Mouse (Mus musculus): Measurements from ENCODE around the gene Stat5b.

The Stat5b gene

GRCm38 (mm10) chr11:100811132-100811531 lies 39.4 kb downstream of the Stat5b start:
- DNase-seq (ENCODE audit: low spot score): no peak

DNA sequence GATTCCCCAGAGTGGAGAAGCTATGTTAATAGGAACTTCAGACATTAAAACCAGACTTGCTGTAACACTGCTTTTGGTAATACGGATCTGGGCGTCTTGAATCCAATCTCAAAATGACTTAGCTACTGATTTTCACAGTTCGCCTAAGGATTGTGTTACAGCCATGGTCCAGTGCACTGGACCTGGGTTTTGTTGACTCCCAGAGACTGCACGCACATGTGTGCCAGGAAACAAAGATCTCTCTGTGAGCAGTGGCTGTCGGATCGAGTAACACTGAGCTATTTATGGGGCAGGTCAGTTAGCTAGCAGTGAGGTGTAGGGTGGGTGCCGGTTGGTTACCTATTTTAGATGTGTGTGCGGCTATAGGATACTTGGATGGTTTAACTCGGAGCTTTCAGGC lies 40.0 kb downstream of the Stat5b start:
- DNase-seq (ENCODE audit: low spot score): no peak

- no peak for DNase-seq (ENCODE audit: low spot score)
These were observed 43.9 kb downstream of the Stat5b start for GRCm38 (mm10) chr11:100806380-100807305.

GRCm38 (mm10) chr11:100805535-100805934 lies 45.0 kb downstream of the Stat5b start:
- no peak for DNase-seq (ENCODE audit: low spot score)

GRCm38 (mm10) chr11:100804409-100804808 lies 46.1 kb downstream of the Stat5b start:
- no peak for DNase-seq (ENCODE audit: low spot score)

GRCm38 (mm10) chr11:100799426-100799825 lies 51.1 kb downstream of the Stat5b start:
- DNase-seq (ENCODE audit: low spot score): no peak

DNA sequence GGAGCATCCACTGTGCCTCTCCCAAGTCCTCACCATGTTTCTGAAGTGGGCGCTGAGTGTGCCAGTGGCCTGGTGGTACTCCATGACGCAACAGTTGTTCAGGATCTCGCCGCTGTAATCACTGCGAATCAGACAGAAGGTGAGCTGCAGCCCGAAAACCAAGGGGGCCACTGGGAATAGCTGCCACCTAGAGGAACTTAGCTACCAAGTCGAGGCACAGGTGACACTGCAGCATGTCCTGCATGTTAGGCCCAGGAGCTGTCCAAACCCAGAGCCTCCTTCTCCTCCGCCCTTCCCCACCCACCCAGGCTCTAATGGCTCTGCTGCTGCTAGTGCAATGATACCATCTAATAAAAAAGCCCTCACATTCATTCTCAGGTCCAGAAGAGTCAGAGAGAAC lies 53.9 kb downstream of the Stat5b start:
- no peak for DNase-seq (ENCODE audit: low spot score)

DNA sequence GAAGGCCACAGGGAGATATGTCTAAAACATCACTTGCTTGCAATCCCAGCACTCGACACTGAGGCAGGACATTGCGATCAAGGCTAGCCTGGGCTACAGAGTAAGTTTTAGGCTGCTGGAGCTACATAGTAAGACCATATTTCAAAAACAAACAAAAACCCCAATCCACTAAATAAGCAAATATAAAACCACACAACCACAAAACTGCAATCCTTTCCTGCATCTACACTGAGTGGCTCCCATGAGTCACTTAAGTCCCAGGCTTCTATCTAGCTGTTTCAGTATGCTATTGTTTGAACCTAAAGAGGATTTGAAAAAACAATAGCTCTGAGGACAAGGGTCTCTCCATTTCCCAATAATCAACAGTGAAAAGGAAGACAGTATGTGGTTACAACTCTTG lies 55.1 kb downstream of the Stat5b start:
- no peak for DNase-seq (ENCODE audit: low spot score)

- DNase-seq (ENCODE audit: low spot score): peak; percentile 76
These were observed 59.0 kb downstream of the Stat5b start for GRCm38 (mm10) chr11:100791457-100792049.

DNA sequence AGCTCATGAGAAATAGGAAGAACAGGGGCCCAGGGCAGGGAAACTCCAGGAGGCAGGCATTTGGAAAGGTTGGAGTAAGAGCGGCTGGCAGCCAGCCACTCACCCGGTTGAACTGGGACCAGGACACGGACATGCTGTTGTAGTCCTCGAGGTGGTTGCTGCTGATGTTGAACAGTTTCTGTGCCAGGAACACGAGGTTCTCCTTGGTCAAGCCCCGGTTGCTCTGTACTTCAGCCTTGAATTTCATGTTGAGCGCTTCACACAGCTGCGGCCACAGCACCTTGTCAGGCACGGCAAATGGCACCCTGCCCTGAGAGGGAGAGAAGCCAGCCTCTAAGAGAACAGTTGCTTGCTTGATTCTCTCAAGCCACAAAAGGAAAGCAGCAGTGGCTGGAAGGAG lies 59.9 kb downstream of the Stat5b start:
- DNase-seq (ENCODE audit: low spot score): peak; percentile 84

GRCm38 (mm10) chr11:100789702-100790101 lies 60.8 kb downstream of the Stat5b start:
- no peak for DNase-seq (ENCODE audit: low spot score)

GRCm38 (mm10) chr11:100785774-100786173 lies 64.8 kb downstream of the Stat5b start:
- no peak for DNase-seq (ENCODE audit: low spot score)

- no peak for DNase-seq (ENCODE audit: low spot score)
These were observed 66.2 kb downstream of the Stat5b start for GRCm38 (mm10) chr11:100784286-100784685.

- DNase-seq (ENCODE audit: low spot score): no peak
These were observed 68.0 kb downstream of the Stat5b start for GRCm38 (mm10) chr11:100782568-100782967.

- no peak for DNase-seq (ENCODE audit: low spot score)
These were observed 68.6 kb downstream of the Stat5b start for GRCm38 (mm10) chr11:100781763-100782475.

DNA sequence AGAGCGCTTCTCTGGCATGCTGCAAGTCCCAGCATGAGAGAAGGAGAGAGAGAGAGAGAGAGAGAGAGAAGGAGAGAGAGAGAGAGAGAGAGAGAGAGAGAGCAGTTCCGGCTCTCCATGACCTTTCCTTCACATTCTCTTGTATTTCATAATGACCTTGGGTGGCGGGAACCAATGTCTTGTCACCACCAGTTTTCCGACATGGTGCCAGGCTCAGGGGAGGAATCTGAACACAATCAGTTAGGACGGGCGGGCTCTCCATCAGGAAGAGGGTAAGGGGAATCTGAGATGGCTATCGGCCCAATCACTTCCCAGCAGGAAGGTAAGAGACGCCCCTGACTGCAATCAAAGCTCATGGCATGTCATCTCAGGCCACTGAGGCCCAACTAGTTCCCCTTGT lies 70.3 kb downstream of the Stat5b start:
- no peak for DNase-seq (ENCODE audit: low spot score)

DNA sequence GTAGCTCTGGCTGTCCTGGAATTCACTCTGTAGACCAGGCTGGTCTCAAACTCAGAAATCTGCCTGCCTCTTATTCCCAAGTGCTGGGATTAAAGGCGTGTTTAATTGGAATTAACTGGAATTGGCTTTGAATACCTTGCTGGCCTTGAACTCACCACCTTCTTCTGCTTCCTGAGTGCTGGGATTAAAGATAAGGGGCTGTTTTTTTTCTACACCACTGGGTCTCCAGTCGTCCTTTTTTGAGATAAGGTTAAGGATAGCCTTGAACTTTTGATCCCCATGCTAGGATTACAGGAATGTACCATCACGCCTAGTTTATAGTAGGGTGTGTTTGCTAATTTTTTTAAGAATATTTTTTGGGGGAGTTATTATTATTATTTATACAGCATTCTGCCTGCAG lies 72.5 kb downstream of the Stat5b start:
- DNase-seq (ENCODE audit: low spot score): no peak

GRCm38 (mm10) chr11:100775921-100776320 lies 74.6 kb downstream of the Stat5b start:
- DNase-seq (ENCODE audit: low spot score): no peak

DNA sequence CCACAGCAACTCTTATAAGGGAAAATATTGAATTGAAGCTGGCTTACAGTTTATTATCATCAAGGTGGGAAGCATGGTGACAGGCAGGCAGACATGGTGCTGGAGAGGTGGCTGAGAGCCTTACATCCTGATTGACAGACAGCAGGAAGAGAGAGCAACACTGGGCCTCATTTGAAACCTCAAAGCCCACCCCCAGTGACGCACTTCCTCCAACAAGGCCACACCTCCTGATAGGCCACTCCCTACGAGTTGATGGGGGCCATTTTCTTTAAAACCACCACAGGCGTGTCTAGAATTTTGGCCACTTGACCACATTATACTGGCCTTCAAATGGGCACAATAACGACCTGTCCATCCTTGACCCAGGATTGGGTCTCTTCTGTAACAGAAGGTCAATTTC lies 76.3 kb downstream of the Stat5b start:
- DNase-seq (ENCODE audit: low spot score): no peak

DNA sequence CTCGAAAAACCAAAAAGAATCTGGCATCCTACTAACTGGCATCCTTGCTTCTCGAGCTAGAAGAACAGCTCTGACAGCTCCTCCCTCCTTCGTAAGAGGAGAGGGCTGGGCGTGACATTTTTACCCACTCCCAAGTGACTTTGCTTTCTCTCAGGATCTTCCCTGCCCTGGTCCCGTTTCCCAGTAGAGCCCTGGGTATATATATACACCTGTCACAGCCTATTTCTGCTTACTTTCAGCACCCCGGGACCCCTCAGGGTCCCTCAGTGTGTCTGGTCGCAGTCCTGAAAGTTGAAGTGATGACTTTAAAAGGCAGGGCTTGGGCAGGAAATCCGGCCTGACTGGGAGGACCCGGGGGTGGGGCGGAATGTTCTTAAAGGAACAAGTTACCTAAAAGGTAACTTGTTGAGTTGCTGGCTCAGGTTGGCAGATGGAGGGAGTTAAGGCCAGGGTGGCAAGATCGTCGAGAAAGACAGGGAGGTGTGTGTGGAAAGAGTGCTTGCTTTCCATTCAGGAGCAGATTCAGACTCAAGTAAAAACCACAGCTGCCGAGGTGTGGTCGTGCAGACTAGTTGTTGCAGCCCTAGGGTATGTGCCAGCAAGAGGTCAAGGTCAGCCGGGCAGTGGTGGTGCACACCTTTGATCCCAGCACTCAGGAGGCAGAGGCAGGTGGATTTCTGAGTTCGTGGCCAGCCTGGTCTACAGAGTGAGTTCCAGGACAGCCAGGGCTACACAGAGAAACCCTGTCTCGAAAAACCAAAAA lies 79.7 kb downstream of the Stat5b start, which contains the start of gene Ghdc:
Gene Ghdc (minus strand): TSS at position 312 of the 763 bp plus-strand sequence.
- peak; percentile 66 for DNase-seq (ENCODE audit: low spot score)

DNA sequence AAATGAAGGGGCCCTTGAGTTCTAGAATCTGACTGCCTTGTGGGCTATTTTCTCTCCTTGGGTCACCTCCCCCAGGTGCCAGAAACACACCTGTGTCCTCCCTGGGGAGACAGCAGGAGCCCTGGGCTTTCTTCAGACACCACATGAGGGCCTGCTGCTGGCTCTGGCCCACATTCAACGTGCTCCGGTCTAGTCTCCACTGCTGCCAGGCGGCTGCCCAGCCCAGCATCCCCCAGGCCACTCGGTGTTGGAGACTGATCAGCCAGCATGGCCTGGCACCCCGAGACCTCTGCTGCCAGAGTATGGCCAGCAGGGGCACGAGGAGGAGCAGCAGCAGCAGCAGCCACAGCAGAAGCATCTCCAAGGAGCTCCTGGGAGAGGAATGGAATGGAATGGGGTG lies 80.5 kb downstream of the Stat5b start:
- DNase-seq (ENCODE audit: low spot score): no peak

DNA sequence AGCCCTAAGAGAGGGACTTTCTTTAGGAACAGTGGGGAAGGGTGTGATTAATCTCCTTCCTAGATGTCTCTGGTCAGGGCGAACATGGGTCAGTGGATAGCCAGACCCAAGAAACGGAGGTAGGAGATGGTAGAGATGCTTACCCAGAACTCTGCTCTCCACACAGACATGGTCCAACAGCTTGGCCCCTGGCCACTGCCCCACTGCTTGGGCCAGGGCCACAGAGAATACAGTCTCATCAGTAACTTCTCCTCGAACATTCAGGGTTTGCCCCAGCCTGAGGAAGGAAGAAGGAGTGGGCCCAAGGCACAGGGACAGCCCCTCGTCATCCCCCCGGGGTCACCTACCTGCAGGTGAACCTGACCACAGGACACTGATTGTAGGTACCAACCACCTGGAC lies 82.7 kb downstream of the Stat5b start:
- no peak for DNase-seq (ENCODE audit: low spot score)

Measured in testis, postnatal 14 days (tissue).